Mouse (Mus musculus): ENCODE results near the gene Tead3. TPM values are rescaled to one million over a fixed set of nuclear protein-coding genes. Genes with fewer than 3 reads are reported as not detected.
"Not testable (repeated sequence)": the region's sequence is repeated elsewhere in the genome, so short reads cannot be mapped to it uniquely, and the experiment has no call there.

The Tead3 gene
- polyA plus RNA-seq, 1 experiment from 2014 or later, result 8.7 TPM

DNA sequence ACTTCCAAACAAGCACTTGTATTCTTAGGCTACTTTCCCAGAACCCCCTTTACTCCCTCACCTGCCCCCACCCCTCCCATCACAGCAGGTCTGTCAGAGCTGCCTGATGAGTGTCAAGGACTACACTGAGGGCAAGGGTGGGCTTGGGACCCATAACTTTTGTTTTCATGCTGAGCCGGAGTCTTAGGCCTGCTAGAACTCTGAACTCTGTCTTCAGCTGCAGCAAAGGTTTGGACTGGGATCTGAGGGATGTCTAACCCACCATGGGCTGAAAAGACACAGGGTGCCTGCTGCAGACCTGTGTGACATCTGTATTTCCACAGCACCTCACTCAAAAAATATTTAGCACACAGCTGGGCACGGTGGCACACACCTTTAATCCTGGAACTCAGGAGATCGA is 23.7 kb downstream of the Tead3 start:
- H3K9ac ChIP-seq (ENCODE audit: low read length), result no peak overlapping the region
- peaks cover 6% of the 10 kb centered on the region; the same call in 1 of the 2 replicates for H3K4me1 ChIP-seq (replicated peaks; ENCODE audit: control insufficient read depth, insufficient read depth)
- no peaks in the 10 kb centered on the region for H3K27me3 ChIP-seq (ENCODE audit: control insufficient read depth, insufficient read depth, low read length)
- peak overlapping the region; percentile 98 for H3K27ac ChIP-seq (replicated peaks)
- ATAC-seq (ENCODE audit: low FRiP score, low TSS enrichment), result no peak
- no peak for DNase-seq (ENCODE audit: low spot score)
- H3K4me3 ChIP-seq (ENCODE audit: low read depth, low read length), result no peak overlapping the region
- H3K4me2 ChIP-seq (replicated peaks; ENCODE audit: low read depth), result no peak overlapping the region
- TF ChIP-seq CTCF (IDR thresholded peaks at IDR 0.05; ENCODE audit: low read depth) (no peak), EP300 (optimal IDR thresholded peaks at IDR 0.05) (no peak)
- WGBS, result 76% methylated on average over 3 of the region's 3 CpGs
- peaks cover 11% of the 10 kb centered on the region for H3K36me3 ChIP-seq (ENCODE audit: control insufficient read depth, insufficient read depth, low read length)
- no peaks in the 10 kb centered on the region for H3K9me3 ChIP-seq (ENCODE audit: control insufficient read depth, low read length)

DNA sequence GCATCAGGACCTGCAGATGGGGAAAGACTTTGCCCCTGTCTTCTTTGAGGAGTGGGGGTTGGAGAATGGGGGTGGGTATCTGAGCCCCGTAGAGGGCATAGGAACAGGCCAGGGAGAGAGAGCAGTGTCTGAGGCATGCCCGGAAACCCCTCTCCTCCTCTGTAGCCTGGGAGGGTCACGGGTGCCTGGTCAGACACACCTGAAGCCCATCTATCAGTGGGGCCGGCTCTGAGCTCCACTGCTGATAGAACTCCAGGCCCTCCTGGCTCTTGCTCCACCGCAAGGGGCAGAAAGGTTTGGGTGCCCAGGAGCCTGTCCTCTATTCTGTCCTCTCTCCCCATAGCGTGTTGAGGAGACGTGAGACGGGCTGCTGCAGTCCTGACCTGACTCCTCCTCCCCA is 24.9 kb downstream of the Tead3 start:
- H3K4me1 ChIP-seq (replicated peaks; ENCODE audit: control insufficient read depth, insufficient read depth), result peaks cover 6% of the 10 kb centered on the region; the same call in 1 of the 2 replicates
- H3K27me3 ChIP-seq (ENCODE audit: control insufficient read depth, insufficient read depth, low read length), result no peaks in the 10 kb centered on the region
- H3K4me2 ChIP-seq (replicated peaks; ENCODE audit: low read depth), result no peak overlapping the region
- peaks cover 14% of the 10 kb centered on the region for H3K36me3 ChIP-seq (ENCODE audit: control insufficient read depth, insufficient read depth, low read length)
- 85% methylated on average over 8 of the region's 8 CpGs for WGBS
- H3K9me3 ChIP-seq (ENCODE audit: control insufficient read depth, low read length), result no peaks in the 10 kb centered on the region
- no peak overlapping the region for H3K4me3 ChIP-seq (ENCODE audit: low read depth, low read length)
- H3K27ac ChIP-seq (replicated peaks), result no peak overlapping the region
- TF ChIP-seq CTCF (IDR thresholded peaks at IDR 0.05; ENCODE audit: low read depth), result no peak
- TF ChIP-seq EP300 (optimal IDR thresholded peaks at IDR 0.05), result no peak
- no peak overlapping the region for H3K9ac ChIP-seq (ENCODE audit: low read length)
- DNase-seq (ENCODE audit: low spot score) (no peak), ATAC-seq (ENCODE audit: low FRiP score, low TSS enrichment) (no peak)

DNA sequence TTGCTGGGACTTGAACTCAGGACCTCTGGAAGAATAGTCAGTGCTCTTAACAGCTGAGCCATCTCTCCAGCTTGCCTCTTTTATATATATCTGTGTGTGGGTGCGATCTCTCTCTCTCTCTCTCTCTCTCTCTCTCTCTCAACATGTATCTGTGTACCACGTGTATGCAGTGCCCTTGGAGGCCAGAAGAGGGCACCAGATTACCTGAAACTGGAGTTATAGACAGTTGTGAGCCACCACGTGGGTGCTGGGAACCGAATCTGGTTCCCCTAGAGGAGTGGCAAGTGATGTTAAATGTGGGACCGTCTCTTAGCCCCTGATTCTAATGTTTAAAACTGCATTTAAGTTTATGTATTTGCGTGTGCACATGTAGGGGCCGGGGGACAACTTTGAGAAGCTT is 26.2 kb downstream of the Tead3 start:
- not testable (repeated sequence) for H3K4me2 ChIP-seq (replicated peaks; ENCODE audit: low read depth); H3K4me3 ChIP-seq (ENCODE audit: low read depth, low read length); ATAC-seq (ENCODE audit: low FRiP score, low TSS enrichment); H3K9me3 ChIP-seq (ENCODE audit: control insufficient read depth, low read length); H3K27me3 ChIP-seq (ENCODE audit: control insufficient read depth, insufficient read depth, low read length); H3K27ac ChIP-seq (replicated peaks); H3K4me1 ChIP-seq (replicated peaks; ENCODE audit: control insufficient read depth, insufficient read depth); H3K9ac ChIP-seq (ENCODE audit: low read length); DNase-seq (ENCODE audit: low spot score)
- TF ChIP-seq CTCF (IDR thresholded peaks at IDR 0.05; ENCODE audit: low read depth), result peak; percentile 40
- H3K36me3 ChIP-seq (ENCODE audit: control insufficient read depth, insufficient read depth, low read length), result peaks cover 16% of the 10 kb centered on the region
- 98% methylated on average over 7 of the region's 7 CpGs for WGBS

DNA sequence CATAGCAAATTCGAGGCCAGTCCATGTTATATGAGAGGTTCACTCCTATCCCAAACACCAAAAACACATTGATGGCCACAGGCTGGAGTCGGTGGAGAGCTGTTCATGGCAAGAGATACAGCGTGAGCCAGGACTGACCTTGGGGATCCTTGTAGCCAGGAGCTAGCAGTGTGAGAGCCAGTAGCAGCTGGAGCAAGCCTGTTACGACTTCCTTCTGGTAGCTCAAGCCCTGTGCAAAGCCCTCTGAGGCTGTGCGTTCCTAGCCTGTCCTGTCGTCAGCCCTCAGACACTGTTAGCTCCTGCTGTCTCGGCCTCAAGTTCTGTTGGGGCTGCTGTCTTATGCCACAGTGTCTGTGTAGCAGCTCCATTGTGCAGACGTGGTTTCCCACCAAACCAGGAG is 26.8 kb downstream of the Tead3 start:
- Histone ChIP-seq H3K36me3 (ENCODE audit: control insufficient read depth, insufficient read depth, low read length) (peaks cover 19% of the 10 kb centered on the region), H3K4me1 (replicated peaks; ENCODE audit: control insufficient read depth, insufficient read depth) (peaks cover 3% of the 10 kb centered on the region; the same call in 1 of the 2 replicates), H3K4me3 (ENCODE audit: low read depth, low read length) (no peak overlapping the region), H3K9me3 (ENCODE audit: control insufficient read depth, low read length) (no peaks in the 10 kb centered on the region), H3K27ac (replicated peaks) (no peak overlapping the region), H3K4me2 (replicated peaks; ENCODE audit: low read depth) (no peak overlapping the region), H3K27me3 (ENCODE audit: control insufficient read depth, insufficient read depth, low read length) (no peaks in the 10 kb centered on the region), H3K9ac (ENCODE audit: low read length) (no peak overlapping the region)
- WGBS, result 86% methylated on average over 8 of the region's 8 CpGs
- DNase-seq (ENCODE audit: low spot score) (no peak), ATAC-seq (ENCODE audit: low FRiP score, low TSS enrichment) (no peak)
- no peak for TF ChIP-seq EP300 (optimal IDR thresholded peaks at IDR 0.05)
- TF ChIP-seq CTCF (IDR thresholded peaks at IDR 0.05; ENCODE audit: low read depth), result no peak

DNA sequence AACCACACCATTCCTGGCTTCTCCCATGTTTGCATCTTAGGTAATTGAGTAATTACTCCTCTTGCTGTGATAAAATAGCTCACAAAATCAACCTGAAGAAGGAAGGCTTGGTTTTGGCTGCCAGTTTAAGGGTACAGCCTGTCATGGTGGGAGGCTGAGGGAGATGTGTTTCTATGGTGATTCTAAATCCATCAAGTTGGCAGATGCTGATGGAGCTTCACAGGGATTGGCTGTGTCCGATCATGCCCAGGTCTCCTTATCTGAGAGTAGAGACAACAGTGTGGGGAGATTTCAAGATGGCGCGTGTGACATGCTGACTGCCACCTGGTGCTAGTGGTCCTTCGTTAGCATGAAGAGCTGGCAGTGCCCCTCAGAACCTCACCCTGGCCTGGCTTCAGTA is 28.9 kb downstream of the Tead3 start:
- Histone ChIP-seq H3K4me2 (replicated peaks; ENCODE audit: low read depth) (no peak overlapping the region), H3K4me1 (replicated peaks; ENCODE audit: control insufficient read depth, insufficient read depth) (no peaks in the 10 kb centered on the region), H3K27ac (replicated peaks) (no peak overlapping the region), H3K9me3 (ENCODE audit: control insufficient read depth, low read length) (no peaks in the 10 kb centered on the region), H3K36me3 (ENCODE audit: control insufficient read depth, insufficient read depth, low read length) (peaks cover 22% of the 10 kb centered on the region), H3K4me3 (ENCODE audit: low read depth, low read length) (no peak overlapping the region), H3K9ac (ENCODE audit: low read length) (no peak overlapping the region), H3K27me3 (ENCODE audit: control insufficient read depth, insufficient read depth, low read length) (no peaks in the 10 kb centered on the region)
- no peak for TF ChIP-seq EP300 (optimal IDR thresholded peaks at IDR 0.05)
- no peak for TF ChIP-seq CTCF (IDR thresholded peaks at IDR 0.05; ENCODE audit: low read depth)
- DNase-seq (ENCODE audit: low spot score) (no peak), ATAC-seq (ENCODE audit: low FRiP score, low TSS enrichment) (no peak)
- 90% methylated on average over 4 of the region's 4 CpGs for WGBS

DNA sequence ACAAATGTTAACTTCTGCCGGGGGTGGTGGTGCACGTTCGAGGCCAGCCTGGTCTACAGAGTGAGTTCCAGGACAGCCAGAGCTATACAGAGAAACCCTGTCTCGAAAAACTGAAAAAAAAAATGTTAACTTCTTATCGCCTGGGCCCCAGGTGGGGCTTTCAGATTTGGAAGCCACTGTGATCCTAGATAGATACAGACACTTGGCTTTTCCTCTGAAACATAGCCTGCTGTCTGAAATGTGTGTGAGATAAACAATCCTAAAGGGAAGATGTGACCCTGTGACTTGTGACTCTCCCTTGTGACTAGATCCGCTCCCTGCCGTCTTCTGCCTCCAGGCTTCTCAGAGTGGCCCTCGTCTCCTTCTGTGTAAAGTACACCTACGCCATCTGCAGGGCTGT is 32.9 kb downstream of the Tead3 start:
- Histone ChIP-seq H3K9ac (ENCODE audit: low read length) (no peak overlapping the region), H3K27me3 (ENCODE audit: control insufficient read depth, insufficient read depth, low read length) (no peaks in the 10 kb centered on the region), H3K27ac (replicated peaks) (no peak overlapping the region), H3K4me1 (replicated peaks; ENCODE audit: control insufficient read depth, insufficient read depth) (0 out of 2 replicates have a peak, but pooled peaks cover 3% of the 10 kb centered on the region), H3K9me3 (ENCODE audit: control insufficient read depth, low read length) (no peaks in the 10 kb centered on the region), H3K36me3 (ENCODE audit: control insufficient read depth, insufficient read depth, low read length) (peaks cover 22% of the 10 kb centered on the region), H3K4me3 (ENCODE audit: low read depth, low read length) (no peak overlapping the region), H3K4me2 (replicated peaks; ENCODE audit: low read depth) (no peak overlapping the region)
- 77% methylated on average over 9 of the region's 9 CpGs for WGBS
- DNase-seq (ENCODE audit: low spot score) (no peak), ATAC-seq (ENCODE audit: low FRiP score, low TSS enrichment) (no peak)
- TF ChIP-seq EP300 (optimal IDR thresholded peaks at IDR 0.05) (no peak), CTCF (IDR thresholded peaks at IDR 0.05; ENCODE audit: low read depth) (no peak)

All from stomach, postnatal 0 days (tissue).